8 mouse cellular contexts compared by ENCODE assay signal in the genomic region with DNA sequence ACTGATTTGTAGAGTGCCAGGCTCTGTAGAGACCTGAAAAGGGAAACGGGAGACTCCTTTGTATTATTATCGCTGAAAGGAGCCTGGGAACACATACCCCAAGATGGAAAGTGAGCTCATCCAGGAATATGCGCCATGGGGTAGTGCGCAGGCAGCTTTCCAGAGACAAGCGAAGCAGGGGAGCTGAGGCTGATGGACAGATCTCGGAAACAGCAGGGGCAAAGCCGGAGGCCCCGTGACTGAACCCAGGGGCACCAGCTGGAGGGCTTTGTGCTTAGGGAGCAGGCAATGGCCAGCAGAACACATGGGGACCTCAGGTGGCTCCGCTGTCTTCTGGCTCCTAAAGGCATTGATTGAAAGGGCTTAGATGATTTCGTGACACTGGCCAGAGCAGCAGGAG. TPM values are rescaled to one million over a fixed set of nuclear protein-coding genes. Genes with fewer than 3 reads are reported as not detected.
DNase-seq lines count a peak whose midpoint lies in the region; ATAC-seq and TF ChIP-seq lines count a peak whose summit lies in the region.

No protein-coding gene starts in this region.

- H3K9ac ChIP-seq in lung, embryonic 15.5 days: no peak overlapping the region
- H3K9ac ChIP-seq in forebrain, embryonic 12.5 days: peak overlapping the region; percentile 30; the same call in 1 of the 2 replicates
- H3K9ac ChIP-seq in limb, embryonic 14.5 days (ENCODE audit: low read depth, low read length, severe bottlenecking): 0 out of 2 replicates have a peak overlapping the region, but pooled peaks have one; percentile 25

- no peak for DNase-seq in lung, adult 2 months
- no peak for DNase-seq in limb, embryonic 14.5 days (ENCODE audit: low spot score)
- no peak for DNase-seq in urinary bladder, postnatal 4 days (ENCODE audit: low spot score in 2 of 2)
- DNase-seq in gastrocnemius, postnatal 25 days: no peak
- DNase-seq in thymus, postnatal 25 days: no peak

- H3K4me3 ChIP-seq in lung, embryonic 15.5 days: no peak overlapping the region
- no peak overlapping the region for H3K4me3 ChIP-seq in lung, adult 2 months (replicated peaks; ENCODE audit: extremely low read depth, low read depth, low read length)
- no peak overlapping the region for H3K4me3 ChIP-seq in forebrain, embryonic 12.5 days (replicated peaks)
- H3K4me3 ChIP-seq in limb, embryonic 14.5 days (replicated peaks; ENCODE audit: low read length): no peak overlapping the region

- no peaks in the 10 kb centered on the region for H3K27me3 ChIP-seq in lung, embryonic 15.5 days
- no peaks in the 10 kb centered on the region for H3K27me3 ChIP-seq in forebrain, embryonic 12.5 days
- H3K27me3 ChIP-seq in limb, embryonic 14.5 days (ENCODE audit: control insufficient read depth, insufficient read depth, low read length): no peaks in the 10 kb centered on the region

- 0 out of 2 replicates have a peak overlapping the region, but pooled peaks have one; percentile 1 for H3K4me2 ChIP-seq in lung, embryonic 15.5 days
- H3K4me2 ChIP-seq in forebrain, embryonic 12.5 days: peak overlapping the region; percentile 37
- no peak overlapping the region for H3K4me2 ChIP-seq in limb, embryonic 14.5 days (replicated peaks; ENCODE audit: low read depth, low read length, severe bottlenecking)

- WGBS in lung, embryonic 15.5 days: 21% methylated on average over 10 of the region's 10 CpGs
- 38% methylated on average over 10 of the region's 10 CpGs for WGBS in lung, adult 2 months
- whole genome bisulfite sequencing in forebrain, embryonic 12.5 days: 2% methylated on average over 10 of the region's 10 CpGs
- WGBS in limb, embryonic 14.5 days: 9% methylated on average over 10 of the region's 10 CpGs

- no peak for TF ChIP-seq CTCF in lung, adult 2 months (IDR thresholded peaks at IDR 0.05; ENCODE audit: insufficient read depth, low read length)

- no peaks in the 10 kb centered on the region for H3K9me3 ChIP-seq in lung, embryonic 15.5 days
- H3K9me3 ChIP-seq in forebrain, embryonic 12.5 days: no peaks in the 10 kb centered on the region
- H3K9me3 ChIP-seq in limb, embryonic 14.5 days (ENCODE audit: control insufficient read depth, low read length): no peaks in the 10 kb centered on the region

- no peak for ATAC-seq in lung, embryonic 15.5 days (ENCODE audit: borderline replicate concordance, extremely low read depth, low FRiP score, low TSS enrichment)
- 0 out of 2 replicates have a peak, but pooled peaks have one; percentile 57 for ATAC-seq in forebrain, embryonic 12.5 days (ENCODE audit: low FRiP score)
- no peak for ATAC-seq in limb, embryonic 14.5 days (ENCODE audit: low FRiP score, low read depth)
- no peak for ATAC-seq in megakaryocyte-erythroid progenitor cell, adult 5-6 weeks (replicated peaks; ENCODE audit: low FRiP score, low TSS enrichment, poor library complexity, severe bottlenecking)

- TF ChIP-seq POLR2A in lung, adult 2 months (IDR thresholded peaks at IDR 0.05; ENCODE audit: borderline replicate concordance, extremely low read depth, low read depth, low read length): no peak
- TF ChIP-seq POLR2A in limb, embryonic 14.5 days (IDR thresholded peaks at IDR 0.05; ENCODE audit: borderline replicate concordance, extremely low read depth, insufficient read depth, insufficient read length): no peak

- H3K36me3 ChIP-seq in lung, embryonic 15.5 days: no peaks in the 10 kb centered on the region
- H3K36me3 ChIP-seq in forebrain, embryonic 12.5 days (replicated peaks): no peaks in the 10 kb centered on the region
- no peaks in the 10 kb centered on the region for H3K36me3 ChIP-seq in limb, embryonic 14.5 days (ENCODE audit: control insufficient read depth, insufficient read depth, low read length)

- 0 out of 2 replicates have a peak, but pooled peaks cover 5% of the 10 kb centered on the region for H3K4me1 ChIP-seq in lung, embryonic 15.5 days
- no peaks in the 10 kb centered on the region for H3K4me1 ChIP-seq in lung, adult 2 months (ENCODE audit: control insufficient read depth, insufficient read depth, low read length)
- peaks cover 45% of the 10 kb centered on the region for H3K4me1 ChIP-seq in forebrain, embryonic 12.5 days
- H3K4me1 ChIP-seq in limb, embryonic 14.5 days (ENCODE audit: control insufficient read depth, insufficient read depth, low read length): peaks cover 22% of the 10 kb centered on the region

- H3K27ac ChIP-seq in lung, embryonic 15.5 days: no peak overlapping the region
- peak overlapping the region; percentile 72 for H3K27ac ChIP-seq in forebrain, embryonic 12.5 days
- H3K27ac ChIP-seq in limb, embryonic 14.5 days (replicated peaks; ENCODE audit: low read depth, low read length): no peak overlapping the region

RNA-seq across cellular contexts. Expression of a gene that starts 13.1 kb away (rescaled TPM):
- polyA plus RNA-seq in lung, embryonic 15.5 days (2015; fragmentation: Nextera tagmentation; extraction: Ambion mirVana): 5.5 and 5.6 TPM in 2 replicates
- 3.9 and 4.9 TPM in 2 replicates for polyA plus RNA-seq in lung, adult 2 months (2012; rRNA removed)
- polyA plus RNA-seq in forebrain, embryonic 12.5 days (2016; fragmentation: Nextera tagmentation; extraction: Ambion mirVana): 8.4 and 8.7 TPM in 2 replicates
- polyA plus RNA-seq in limb, embryonic 14.5 days (2012; rRNA removed): 12.5 and 15.4 TPM in 2 replicates
- 8.4 and 8.9 TPM in 2 replicates for polyA plus RNA-seq in limb, embryonic 14.5 days (2014; fragmentation: Nextera tagmentation; extraction: Ambion mirVana)
- not detected in 2 replicates for total RNA-seq in megakaryocyte-erythroid progenitor cell, adult 5-6 weeks (2014; fragmentation: Nextera tagmentation)
- total RNA-seq in megakaryocyte-erythroid progenitor cell, adult 5-6 weeks (2017): not detected in 2 replicates
- total RNA-seq in gastrocnemius, postnatal 25 days (2021): under 1 TPM; 0.31 to 0.46 TPM
